Mouse (Mus musculus) kidney, embryonic 14.5 days (tissue): ENCODE measurements at regions not wholly inside any gene's neighbourhood (a gene's known extent, or its start where the extent isn't known, plus 50 kb on each side); places are given as distances from the start of the nearest gene placed in this dataset.

Experiments
- ATAC-seq: fragments of 200-750 bp; cut with Nextera tagmentation; 2 replicates; pipeline ENCODE4 v1.8.0; 2017; ENCODE audit warnings: moderate number of reproducible peaks, mild to moderate bottlenecking, moderate TSS enrichment, moderate library complexity; ENCODE audit not compliant: low FRiP score, low TSS enrichment
- H3K27ac ChIP-seq: fragments of 300-500 bp; sonication (generic); 2 replicates; pipeline ENCODE4 v1.5.1; 2014; ENCODE audit warnings: low read depth, mild to moderate bottlenecking, low read length, moderate library complexity, mixed read lengths
- H3K27me3 ChIP-seq: fragments of 300-500 bp; sonication (generic); 2 replicates; pipeline ENCODE4 v1.6.1; 2014; ENCODE audit warnings: mild to moderate bottlenecking, low read length; ENCODE audit not compliant: control insufficient read depth, insufficient read depth
- H3K36me3 ChIP-seq: fragments of 300-500 bp; sonication (generic); 2 replicates; pipeline ENCODE4 v1.6.1; 2014; ENCODE audit warnings: low read length, mixed read lengths; ENCODE audit not compliant: control insufficient read depth, insufficient read depth
- H3K4me1 ChIP-seq: fragments of 300-500 bp; sonication (generic); 2 replicates; pipeline ENCODE4 v1.6.1; 2014; ENCODE audit warnings: low read length, mixed read lengths; ENCODE audit not compliant: control insufficient read depth, insufficient read depth
- H3K4me2 ChIP-seq: fragments of 300-500 bp; sonication (generic); replicated peaks from 2 replicates; pipeline ENCODE4 v1.6.1; 2014; ENCODE audit warnings: low read depth, mild to moderate bottlenecking, low read length
- H3K4me3 ChIP-seq: fragments of 300-500 bp; sonication (generic); 2 replicates; pipeline ENCODE4 v1.5.1; 2014; ENCODE audit warnings: mild to moderate bottlenecking, low read length
- H3K9ac ChIP-seq: fragments of 300-500 bp; sonication (generic); 2 replicates; pipeline ENCODE4 v1.6.1; 2014; ENCODE audit warnings: low read depth, mild to moderate bottlenecking, low read length, moderate library complexity
- H3K9me3 ChIP-seq: fragments of 300-500 bp; sonication (generic); 2 replicates; pipeline ENCODE4 v1.6.1; 2016; ENCODE audit warnings: low read length; ENCODE audit not compliant: control insufficient read depth
- WGBS: fragments of 180-500 bp; shearing (Covaris S2); extraction: QIAGEN DNeasy Blood & Tissue Kit; methylation state at CpG from one replicate; pipeline ENCODE4 v1.1.7; 2014; 5-methylcytosine and 5-hydroxymethylcytosine counted together

DNA sequence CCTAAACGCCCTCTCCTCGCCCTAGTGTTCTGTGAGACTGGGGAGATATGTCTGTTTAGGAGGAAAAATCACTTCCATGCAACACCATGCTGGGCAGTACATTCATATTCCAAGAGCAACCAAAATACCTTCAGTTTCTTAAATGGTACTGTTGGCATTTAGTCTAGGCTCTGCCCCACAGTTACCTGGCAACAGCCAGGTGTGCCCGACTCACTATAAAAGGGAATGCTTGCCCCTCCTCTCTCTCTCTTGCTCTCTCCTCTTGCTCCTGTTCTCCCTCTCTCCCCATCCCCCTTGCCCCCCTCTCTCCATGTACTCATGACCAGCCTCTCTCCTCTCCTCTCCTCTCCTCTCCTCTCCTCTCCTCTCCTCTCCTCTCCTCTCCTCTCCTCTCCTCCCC lies 66.7 kb upstream of the Abca1 start:
- no peak for ATAC-seq
- no peaks in the 10 kb centered on the region for H3K9me3 ChIP-seq
- no peak overlapping the region for H3K27ac ChIP-seq
- H3K4me3 ChIP-seq: no peak overlapping the region
- no peak overlapping the region for H3K4me2 ChIP-seq
- H3K27me3 ChIP-seq: no peaks in the 10 kb centered on the region
- no peak overlapping the region for H3K9ac ChIP-seq
- H3K4me1 ChIP-seq: no peaks in the 10 kb centered on the region
- 88% methylated on average over 3 of the region's 3 CpGs for WGBS
- no peaks in the 10 kb centered on the region for H3K36me3 ChIP-seq

GRCm38 (mm10) chr4:53223379-53223778 lies 63.7 kb upstream of the Abca1 start:
- no peak overlapping the region for H3K9ac ChIP-seq
- WGBS: 69% methylated on average over 3 of the region's 3 CpGs
- no peak overlapping the region for H3K4me3 ChIP-seq
- peaks cover 8% of the 10 kb centered on the region; the same call in 1 of the 2 replicates for H3K4me1 ChIP-seq
- H3K27ac ChIP-seq: no peak overlapping the region
- no peaks in the 10 kb centered on the region for H3K9me3 ChIP-seq
- no peaks in the 10 kb centered on the region for H3K27me3 ChIP-seq
- no peak for ATAC-seq
- no peak overlapping the region for H3K4me2 ChIP-seq
- no peaks in the 10 kb centered on the region for H3K36me3 ChIP-seq

DNA sequence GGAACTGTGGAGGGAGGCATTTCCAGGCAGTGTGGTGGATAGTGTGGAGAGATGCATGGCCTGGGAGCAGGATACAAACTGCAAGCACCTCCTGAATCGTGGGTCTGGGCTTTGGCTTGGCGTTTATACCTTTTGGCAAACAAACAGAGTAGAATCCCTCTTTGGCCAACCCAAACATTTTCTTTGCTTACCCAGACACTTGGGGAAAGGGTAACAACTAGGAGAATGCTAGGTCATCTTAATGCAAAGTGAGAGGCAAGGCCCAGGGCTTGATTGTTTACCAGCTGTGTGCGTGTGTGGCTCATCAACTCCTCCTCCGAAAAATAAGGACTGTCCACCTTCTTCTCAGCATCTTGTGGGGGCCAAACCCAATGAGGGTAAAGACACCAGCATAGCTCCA lies 61.1 kb upstream of the Abca1 start:
- WGBS: 81% methylated on average over 4 of the region's 4 CpGs
- H3K36me3 ChIP-seq: no peaks in the 10 kb centered on the region
- no peak for ATAC-seq
- no peak overlapping the region for H3K9ac ChIP-seq
- H3K27ac ChIP-seq: no peak overlapping the region
- no peaks in the 10 kb centered on the region for H3K27me3 ChIP-seq
- H3K4me2 ChIP-seq: no peak overlapping the region
- H3K4me1 ChIP-seq: peaks cover 13% of the 10 kb centered on the region; the same call in 1 of the 2 replicates
- H3K4me3 ChIP-seq: no peak overlapping the region
- no peaks in the 10 kb centered on the region for H3K9me3 ChIP-seq

DNA sequence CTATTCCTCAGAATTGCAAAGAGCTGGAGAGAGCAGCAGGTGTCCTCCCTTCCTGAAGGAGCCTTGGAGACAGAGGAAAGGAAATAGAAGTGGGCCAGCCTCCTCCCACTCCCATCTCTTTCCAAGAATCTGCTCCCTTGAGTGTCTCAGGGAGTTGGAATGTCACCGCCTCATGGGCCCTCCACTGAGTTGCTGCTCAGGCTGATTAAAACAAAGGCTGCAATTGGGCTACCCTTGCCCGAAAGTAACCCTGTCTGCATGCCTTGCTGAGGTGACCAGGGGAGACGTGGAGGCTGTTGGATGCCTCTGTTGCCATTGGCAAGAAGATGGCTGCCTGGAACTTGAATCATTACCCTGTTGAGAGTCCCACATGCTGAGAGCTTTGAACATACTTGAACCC lies 59.7 kb upstream of the Abca1 start:
- WGBS: 77% methylated on average over 3 of the region's 3 CpGs
- no peak for ATAC-seq
- H3K4me3 ChIP-seq: no peak overlapping the region
- peaks cover 13% of the 10 kb centered on the region; the same call in 1 of the 2 replicates for H3K4me1 ChIP-seq
- no peaks in the 10 kb centered on the region for H3K27me3 ChIP-seq
- no peaks in the 10 kb centered on the region for H3K9me3 ChIP-seq
- no peak overlapping the region for H3K27ac ChIP-seq
- no peak overlapping the region for H3K9ac ChIP-seq
- H3K36me3 ChIP-seq: no peaks in the 10 kb centered on the region
- no peak overlapping the region for H3K4me2 ChIP-seq

DNA sequence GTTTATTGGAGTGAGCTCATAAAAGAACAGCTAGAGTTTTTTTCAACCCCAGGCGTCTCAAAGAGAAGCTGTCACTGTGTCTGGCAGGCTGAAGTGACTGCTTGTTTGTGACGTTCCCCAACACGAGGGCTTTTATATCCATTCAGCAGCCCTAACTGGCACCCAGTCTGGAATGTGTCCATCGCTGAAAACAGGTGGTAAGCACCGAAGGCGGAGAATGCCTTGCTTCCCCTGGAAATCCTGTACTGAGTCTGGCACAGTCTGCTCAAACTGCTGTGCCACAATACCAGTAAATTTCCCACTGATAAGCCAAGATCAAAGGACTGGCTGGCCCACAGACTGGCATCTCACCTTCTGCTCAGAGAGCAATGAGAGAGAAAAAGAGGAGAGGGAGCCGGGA lies 59.1 kb upstream of the Abca1 start:
- H3K9ac ChIP-seq: no peak overlapping the region
- no peak overlapping the region for H3K4me3 ChIP-seq
- H3K4me1 ChIP-seq: peaks cover 13% of the 10 kb centered on the region; the same call in 1 of the 2 replicates
- 61% methylated on average over 7 of the region's 7 CpGs for WGBS
- no peaks in the 10 kb centered on the region for H3K27me3 ChIP-seq
- no peak overlapping the region for H3K4me2 ChIP-seq
- no peaks in the 10 kb centered on the region for H3K9me3 ChIP-seq
- no peaks in the 10 kb centered on the region for H3K36me3 ChIP-seq
- no peak overlapping the region for H3K27ac ChIP-seq
- no peak for ATAC-seq

- Histone ChIP-seq H3K9me3 (no peaks in the 10 kb centered on the region), H3K4me1 (peaks cover 13% of the 10 kb centered on the region; the same call in 1 of the 2 replicates), H3K36me3 (no peaks in the 10 kb centered on the region), H3K27me3 (no peaks in the 10 kb centered on the region), H3K4me2 (peak overlapping the region; percentile 70), H3K27ac (peak overlapping the region; percentile 49; the same call in 1 of the 2 replicates), H3K9ac (no peak overlapping the region), H3K4me3 (peak overlapping the region; percentile 54)
- no peak for ATAC-seq
- WGBS: 52% methylated on average over 5 of the region's 5 CpGs
Observed at GRCm38 (mm10) chr4:53218291-53218640, 58.6 kb upstream of the Abca1 start.

GRCm38 (mm10) chr4:53217608-53218290 lies 58.1 kb upstream of the Abca1 start:
- peaks cover 13% of the 10 kb centered on the region; the same call in 1 of the 2 replicates for H3K4me1 ChIP-seq
- no peaks in the 10 kb centered on the region for H3K9me3 ChIP-seq
- H3K4me3 ChIP-seq: peak overlapping the region; percentile 54
- H3K27me3 ChIP-seq: no peaks in the 10 kb centered on the region
- 1% methylated on average over 37 of the region's 38 CpGs for WGBS
- H3K27ac ChIP-seq: peak overlapping the region; percentile 49; the same call in 1 of the 2 replicates
- H3K4me2 ChIP-seq: peak overlapping the region; percentile 70
- no peaks in the 10 kb centered on the region for H3K36me3 ChIP-seq
- peak; percentile 88 for ATAC-seq
- H3K9ac ChIP-seq: peak overlapping the region; percentile 54

GRCm38 (mm10) chr4:53212541-53212940 lies 52.8 kb upstream of the Abca1 start:
- H3K9me3 ChIP-seq: no peaks in the 10 kb centered on the region
- no peak overlapping the region for H3K9ac ChIP-seq
- H3K36me3 ChIP-seq: no peaks in the 10 kb centered on the region
- H3K27ac ChIP-seq: no peak overlapping the region
- H3K27me3 ChIP-seq: no peaks in the 10 kb centered on the region
- no peak for ATAC-seq
- no peaks in the 10 kb centered on the region for H3K4me1 ChIP-seq
- WGBS: 53% methylated on average over 4 of the region's 4 CpGs
- H3K4me2 ChIP-seq: no peak overlapping the region
- no peak overlapping the region for H3K4me3 ChIP-seq

GRCm38 (mm10) chr4:53210685-53211084 lies 51.0 kb upstream of the Abca1 start:
- no peaks in the 10 kb centered on the region for H3K36me3 ChIP-seq
- no peak overlapping the region for H3K27ac ChIP-seq
- H3K4me3 ChIP-seq: no peak overlapping the region
- H3K4me2 ChIP-seq: no peak overlapping the region
- no peaks in the 10 kb centered on the region for H3K4me1 ChIP-seq
- H3K9me3 ChIP-seq: no peaks in the 10 kb centered on the region
- no peak overlapping the region for H3K9ac ChIP-seq
- no peak for ATAC-seq
- H3K27me3 ChIP-seq: no peaks in the 10 kb centered on the region
- 70% methylated on average over 3 of the region's 3 CpGs for WGBS
